Mouse (Mus musculus): ENCODE data around the gene Fermt2.
"Not testable (repeated sequence)": the region's sequence is repeated elsewhere in the genome, so short reads cannot be mapped to it uniquely, and the experiment has no call there.

Gene Fermt2

DNA sequence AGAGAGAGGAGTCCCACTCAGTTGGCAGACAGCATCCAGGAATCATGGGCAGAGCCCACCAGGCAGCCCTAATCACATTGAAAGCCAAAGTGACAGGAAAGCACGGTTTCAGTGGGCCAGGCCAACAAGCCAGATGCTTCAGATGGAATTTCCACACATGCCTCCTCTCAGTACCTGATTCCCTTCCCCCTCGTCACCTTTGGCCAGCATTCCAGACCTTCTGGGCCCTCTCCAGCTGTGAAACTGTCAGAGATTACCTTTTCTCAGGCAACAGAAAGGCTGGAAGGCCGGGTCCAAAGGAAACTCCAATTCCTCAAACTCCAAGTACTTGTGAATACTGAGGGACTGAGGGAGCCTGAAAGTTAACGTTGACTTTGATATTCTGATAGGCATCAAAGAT, 19.1 kb downstream of the Fermt2 start:
- DNase-seq (ENCODE audit: low read depth, low spot score), result no peak

- DNase-seq (ENCODE audit: low read depth, low spot score), result no peak
Measured at GRCm38 (mm10) chr14:45507923-45508322, 22.0 kb downstream of the Fermt2 start.

DNA sequence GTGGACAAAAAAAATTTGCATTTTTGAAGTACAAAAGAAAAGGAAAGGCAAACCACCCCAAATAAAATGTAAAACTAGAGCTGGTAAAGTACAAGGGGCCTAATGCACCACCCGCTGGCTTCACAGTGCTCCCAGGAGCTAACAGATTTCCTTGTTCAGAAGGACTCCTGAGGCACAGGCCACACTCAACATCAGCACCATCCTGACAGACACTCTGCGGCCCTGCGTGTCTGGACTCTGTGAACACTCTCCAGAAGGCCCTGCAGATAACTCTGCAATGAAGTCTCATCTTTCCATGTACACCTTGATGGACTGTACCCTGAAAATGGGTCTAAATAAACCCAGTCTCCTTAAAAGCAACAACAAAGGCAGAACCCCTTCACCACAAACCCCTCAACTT, 22.5 kb downstream of the Fermt2 start:
- no peak for DNase-seq (ENCODE audit: low read depth, low spot score)

DNA sequence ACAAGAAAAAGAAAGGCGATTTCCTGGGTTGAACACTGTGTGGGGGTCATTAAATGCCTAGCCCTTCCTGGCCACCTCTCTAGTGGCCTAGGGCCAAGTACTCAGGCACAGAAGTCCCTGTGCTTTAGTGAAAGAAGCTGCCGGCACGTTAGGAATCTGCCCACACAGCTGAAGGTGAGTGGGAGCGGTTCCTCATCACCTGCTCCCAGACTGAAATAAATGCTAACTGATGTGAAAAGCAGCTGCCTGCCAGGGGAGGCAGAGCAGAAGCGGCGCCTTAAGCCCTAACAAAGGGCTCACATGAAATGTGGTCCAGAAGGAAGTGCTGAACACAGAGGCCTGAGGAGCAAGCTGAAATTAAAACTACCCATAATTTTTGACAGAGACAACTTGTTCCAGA, 22.9 kb downstream of the Fermt2 start:
- no peak for DNase-seq (ENCODE audit: low read depth, low spot score)

GRCm38 (mm10) chr14:45506165-45506564, 23.8 kb downstream of the Fermt2 start:
- DNase-seq (ENCODE audit: low read depth, low spot score), result no peak

DNA sequence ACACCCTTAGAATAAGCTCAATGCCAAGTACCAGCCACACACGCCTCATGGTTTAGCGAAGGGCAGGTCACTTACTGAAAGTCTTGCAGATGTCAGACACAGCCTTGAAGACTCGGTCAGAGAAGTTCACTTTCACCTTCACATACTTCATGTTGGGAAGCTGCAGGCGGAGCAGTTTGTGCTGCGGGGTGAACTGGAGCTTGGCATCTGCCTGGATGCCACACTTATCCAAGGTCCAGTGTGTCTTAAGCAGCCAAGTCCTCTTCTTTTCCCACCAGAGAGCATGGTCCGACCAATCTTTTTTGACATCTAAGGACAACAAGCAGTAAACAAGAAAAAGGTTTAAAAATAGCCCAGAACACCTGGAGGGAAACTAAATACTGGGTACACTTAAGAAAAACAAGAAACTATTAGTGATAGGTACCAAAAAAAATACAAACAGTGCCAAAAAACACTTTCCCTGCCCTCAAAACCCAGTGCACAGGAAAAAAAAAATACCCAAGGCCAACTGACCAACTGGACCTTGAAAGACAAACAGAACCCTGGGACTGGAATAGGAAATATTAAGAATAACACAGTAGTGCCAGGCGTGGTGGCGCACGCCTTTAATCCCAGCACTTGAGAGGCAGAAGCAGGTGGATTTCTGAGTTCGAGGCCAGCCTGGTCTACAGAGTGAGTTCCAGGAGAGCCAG, 25.4 kb downstream of the Fermt2 start:
- DNase-seq (ENCODE audit: low read depth, low spot score), result no peak

GRCm38 (mm10) chr14:45503934-45504333, 26.0 kb downstream of the Fermt2 start:
- no peak for DNase-seq (ENCODE audit: low read depth, low spot score)

DNA sequence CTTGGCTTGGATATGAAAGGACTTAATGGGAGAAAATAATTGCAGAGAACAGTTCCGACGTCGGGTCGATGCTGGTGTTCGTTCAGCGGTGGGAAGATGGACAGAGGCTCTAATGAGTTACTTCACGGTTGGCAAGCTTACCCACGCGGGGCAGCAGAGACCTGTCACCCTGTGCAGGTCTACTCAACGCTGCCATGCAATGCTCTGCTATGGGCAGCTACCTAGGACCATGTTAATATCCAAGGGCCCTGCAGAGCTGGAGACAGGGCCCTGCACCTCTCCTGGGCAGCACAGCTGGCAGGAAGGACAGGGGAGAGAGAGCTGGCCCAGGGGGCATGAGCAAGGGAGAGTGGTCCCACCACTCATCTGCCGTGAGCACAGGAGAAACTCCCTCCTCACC, 29.9 kb downstream of the Fermt2 start:
- no peak for DNase-seq (ENCODE audit: low read depth, low spot score)

- DNase-seq (ENCODE audit: low read depth, low spot score), result no peak
Measured at GRCm38 (mm10) chr14:45497116-45497515, 32.8 kb downstream of the Fermt2 start.

- DNase-seq (ENCODE audit: low read depth, low spot score), result not testable (repeated sequence)
Measured at GRCm38 (mm10) chr14:45495810-45496209, 34.1 kb downstream of the Fermt2 start.

DNA sequence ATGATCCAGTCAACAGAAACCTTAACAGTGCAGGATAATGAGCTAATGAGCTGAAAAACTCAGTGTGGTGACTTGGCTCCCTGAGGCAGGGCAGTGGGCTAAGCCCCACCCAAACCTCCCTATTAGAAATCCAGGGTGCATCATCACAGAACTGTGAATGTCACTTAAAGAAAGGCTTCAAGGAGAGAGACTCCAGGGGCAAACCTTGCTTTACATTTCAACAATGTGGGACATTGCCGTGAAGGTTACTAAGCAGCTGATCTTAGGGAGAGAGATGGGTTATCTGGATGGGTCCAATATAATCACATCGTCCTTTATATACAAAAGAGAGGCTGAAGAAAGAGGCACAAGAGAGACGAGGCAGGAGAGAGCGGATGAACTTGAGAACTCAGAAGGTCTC, 36.0 kb downstream of the Fermt2 start:
- no peak for DNase-seq (ENCODE audit: low read depth, low spot score)

DNA sequence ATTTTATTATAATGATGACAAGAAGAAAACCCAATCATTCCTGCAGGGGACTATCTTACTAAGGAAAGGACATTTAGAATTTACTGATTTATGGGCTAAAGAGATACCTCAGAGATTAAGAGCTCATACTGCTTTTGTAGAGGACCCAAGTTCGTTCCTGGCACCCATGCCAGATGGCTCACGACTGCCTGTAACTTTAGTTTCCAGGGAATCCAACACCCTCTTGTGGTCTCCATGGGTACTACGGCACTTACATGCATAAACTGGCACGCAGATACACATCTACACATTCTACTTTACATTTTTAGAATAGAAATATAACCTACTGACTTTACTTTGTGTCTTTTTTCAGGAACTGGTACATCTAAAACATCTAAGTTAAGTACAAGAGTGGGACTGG, 37.2 kb downstream of the Fermt2 start:
- no peak for DNase-seq (ENCODE audit: low read depth, low spot score)

DNA sequence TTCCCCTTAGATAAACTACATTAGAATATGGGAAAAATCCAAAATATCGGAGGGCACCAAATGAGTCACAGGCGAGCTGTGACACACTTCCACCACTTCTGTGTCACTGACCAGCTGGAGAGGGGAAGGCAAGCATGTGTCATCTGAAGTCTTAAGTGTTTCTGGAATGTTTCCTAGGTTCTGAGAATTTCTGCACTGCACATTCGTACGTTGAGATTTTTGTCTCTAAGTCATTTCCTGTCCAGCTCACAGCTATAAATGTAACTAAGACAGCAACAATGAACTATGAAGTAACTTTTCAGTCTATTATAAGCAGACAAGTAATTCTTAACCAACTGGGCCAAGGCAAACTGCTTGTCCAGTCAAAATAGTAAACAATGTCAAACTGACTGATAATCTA, 37.9 kb downstream of the Fermt2 start:
- DNase-seq (ENCODE audit: low read depth, low spot score), result no peak

- DNase-seq (ENCODE audit: low read depth, low spot score), result not testable (repeated sequence)
Measured at GRCm38 (mm10) chr14:45487201-45487600, 42.7 kb downstream of the Fermt2 start.

GRCm38 (mm10) chr14:45483361-45483760, 46.6 kb downstream of the Fermt2 start:
- DNase-seq (ENCODE audit: low read depth, low spot score), result not testable (repeated sequence)

DNA sequence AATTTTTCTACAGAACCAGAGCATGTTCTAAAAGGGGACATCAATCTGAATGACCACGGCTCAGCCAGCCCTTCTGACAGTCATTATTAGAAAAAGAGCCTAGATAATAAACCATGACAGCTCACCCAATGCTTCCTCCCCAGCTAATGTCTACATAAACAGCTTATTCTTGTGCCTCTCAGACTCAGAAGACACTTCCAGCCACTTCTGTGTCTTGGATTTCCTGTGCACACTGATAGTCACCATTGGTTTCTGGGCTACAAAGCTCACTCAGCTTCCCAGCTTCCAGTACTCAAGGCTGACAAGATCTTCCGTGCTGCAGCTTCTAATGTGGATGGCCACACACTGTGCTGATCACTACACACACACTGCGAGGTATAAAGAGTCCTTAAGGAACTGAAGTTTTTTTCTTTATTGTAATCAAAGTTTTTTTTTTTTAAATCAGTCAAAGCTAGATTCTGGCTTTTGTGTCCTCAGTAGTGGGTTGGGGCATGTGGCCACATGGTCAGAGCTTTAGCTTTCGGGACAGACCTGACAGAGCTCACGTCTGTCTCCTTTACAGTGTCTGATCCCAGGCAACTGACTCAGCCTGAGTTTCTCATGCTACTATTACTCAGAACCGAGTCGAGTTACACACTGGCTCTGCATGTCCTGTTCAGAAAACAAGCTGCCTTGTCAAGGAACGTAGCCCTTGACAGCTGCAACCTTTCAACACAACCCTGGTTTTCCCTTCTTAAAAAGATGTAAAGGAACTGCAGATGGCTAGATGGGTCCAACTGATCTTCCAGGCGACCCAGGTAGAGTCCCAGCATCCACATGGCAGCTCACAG, 50.7 kb downstream of the Fermt2 start:
- DNase-seq (ENCODE audit: low read depth, low spot score), result no peak

- DNase-seq (ENCODE audit: low read depth, low spot score), result no peak
Measured at GRCm38 (mm10) chr14:45478515-45478914, 51.4 kb downstream of the Fermt2 start.

GRCm38 (mm10) chr14:45477651-45478050, 52.3 kb downstream of the Fermt2 start:
- no peak for DNase-seq (ENCODE audit: low read depth, low spot score)

- DNase-seq (ENCODE audit: low read depth, low spot score), result no peak
Measured at GRCm38 (mm10) chr14:45476990-45477389, 52.9 kb downstream of the Fermt2 start.

DNA sequence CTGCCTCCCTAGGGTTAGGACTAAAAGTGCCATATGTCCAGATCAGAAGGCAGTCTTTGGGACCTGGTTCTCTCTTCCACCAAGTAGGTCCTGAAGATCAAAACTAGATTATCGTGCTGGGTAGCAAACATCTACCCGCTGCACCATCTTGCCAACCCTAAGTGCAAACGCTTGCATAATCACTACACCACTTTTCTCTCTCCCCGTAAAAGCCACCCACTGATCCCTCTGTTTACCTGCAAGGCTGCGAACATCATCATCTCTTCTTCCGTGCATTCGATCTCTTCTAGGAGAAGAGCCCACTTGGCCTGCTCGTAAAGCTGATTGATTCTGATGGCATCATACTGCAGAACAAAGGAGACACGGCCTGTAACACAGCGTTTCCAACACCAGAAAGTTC, 57.4 kb downstream of the Fermt2 start:
- no peak for DNase-seq (ENCODE audit: low read depth, low spot score)

- no peak for DNase-seq (ENCODE audit: low read depth, low spot score)
Measured at GRCm38 (mm10) chr14:45469446-45469845, 60.5 kb downstream of the Fermt2 start.

- not testable (repeated sequence) for DNase-seq (ENCODE audit: low read depth, low spot score)
Measured at GRCm38 (mm10) chr14:45466371-45466770, 63.5 kb downstream of the Fermt2 start.

Measured in retina, postnatal 7 days (tissue).